Mouse (Mus musculus) heart, adult 8-10 months (tissue): ENCODE measurements around the gene Sec22a. TPM values are rescaled to one million over a fixed set of nuclear protein-coding genes. Genes with fewer than 3 reads are reported as not detected.

Source experiments
- DNase-seq: peaks from one replicate; pipeline ENCODE4 v3.0.0; 2022; ENCODE audit warnings: low spot score
- total RNA-seq, 4 experiments: library from RNA; stranded (reverse); gene quantifications; 2 replicates each; pipeline ENCODE4 v1.2.4; 2022

Gene Sec22a
- total RNA-seq: 10 to 100 TPM; 10.2 to 14.0 (median 10.7) TPM

DNA sequence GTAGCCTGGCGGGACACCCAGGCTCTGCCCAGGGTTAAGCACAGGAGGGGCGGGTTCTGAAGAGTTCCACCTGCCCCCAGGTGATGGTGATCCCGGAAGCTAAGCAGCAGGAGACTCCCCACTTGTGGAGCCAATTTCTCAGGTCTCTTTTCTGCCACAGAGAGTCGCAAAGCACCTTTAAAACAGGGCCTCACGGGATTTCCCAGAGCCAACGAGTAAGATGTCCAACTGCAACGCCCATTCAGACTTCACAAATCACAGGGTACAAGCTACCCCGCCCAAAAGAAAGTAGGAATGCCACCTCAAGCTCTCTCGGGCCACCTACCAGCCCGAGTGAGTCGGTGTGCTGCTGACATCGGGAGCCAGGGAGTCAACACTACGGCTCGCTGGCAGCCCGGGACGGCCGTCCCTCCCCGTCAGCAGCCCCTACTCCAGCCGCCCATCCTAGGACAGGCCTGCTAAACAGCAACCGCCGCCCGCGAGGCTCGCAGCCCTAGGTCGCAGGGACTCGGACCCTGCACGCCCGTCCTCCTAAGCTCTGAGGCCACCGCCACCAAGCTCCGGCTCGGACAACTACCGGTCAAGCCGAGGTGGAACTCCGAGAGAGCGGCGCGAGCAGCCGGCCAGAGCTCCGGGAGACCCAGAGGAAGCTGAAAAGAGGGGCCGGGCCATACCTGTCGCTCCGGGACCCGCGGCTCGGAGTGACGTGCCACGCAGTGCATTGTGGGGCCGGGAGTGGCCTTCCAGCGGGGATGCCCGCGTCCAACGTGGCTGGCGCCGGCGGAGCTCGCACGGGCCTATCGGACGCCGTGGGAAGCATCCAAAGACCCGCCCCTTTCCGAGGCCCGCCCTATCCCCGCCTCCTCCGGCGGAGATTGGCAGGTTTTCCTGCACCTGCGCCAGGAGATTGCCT is at the start of gene Sec22a:
Gene Sec22a, minus strand, starts transcription at position 769 of the 913 bp plus-strand sequence.
- DNase-seq: peak; percentile 91

DNA sequence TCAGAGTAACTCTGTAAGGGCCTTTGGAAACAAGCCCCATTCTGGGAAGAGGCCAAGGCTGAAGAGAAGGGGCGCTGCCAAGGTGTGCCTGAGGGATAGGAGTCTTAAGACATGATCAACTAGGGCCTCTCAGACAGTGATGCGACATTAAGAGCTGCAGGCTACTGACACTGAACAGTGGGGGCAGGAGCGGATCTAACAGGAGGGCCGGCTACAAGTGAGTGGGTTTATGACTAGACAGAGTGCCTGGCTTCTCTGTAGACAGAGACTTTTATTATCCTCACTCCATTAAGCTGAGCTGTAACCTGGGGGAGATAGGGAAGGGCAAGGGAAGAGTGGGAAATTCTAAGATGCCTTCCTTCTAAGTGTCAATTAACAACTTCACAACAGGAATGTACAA is 43.0 kb upstream of the Sec22a start:
- no peak for DNase-seq

DNA sequence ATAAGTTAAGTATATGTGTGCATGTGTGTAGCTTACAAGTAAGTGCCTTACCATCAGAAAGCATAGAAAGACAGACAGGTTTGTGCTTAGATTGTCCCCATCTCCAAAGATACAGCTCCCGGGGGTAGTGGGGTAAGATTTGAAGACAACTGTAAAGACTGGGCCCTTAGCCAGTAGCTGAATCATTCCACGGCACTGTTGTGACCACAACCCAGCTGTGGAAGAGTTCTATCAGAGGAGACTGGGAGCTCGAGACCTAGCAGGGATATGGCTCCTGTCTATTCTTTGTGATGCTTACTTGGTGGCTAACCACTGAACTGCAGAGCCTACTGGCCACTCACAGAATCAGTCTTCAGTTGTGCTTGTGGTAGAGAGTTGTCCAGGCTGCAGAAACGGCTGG is 42.4 kb upstream of the Sec22a start:
- DNase-seq: no peak

DNA sequence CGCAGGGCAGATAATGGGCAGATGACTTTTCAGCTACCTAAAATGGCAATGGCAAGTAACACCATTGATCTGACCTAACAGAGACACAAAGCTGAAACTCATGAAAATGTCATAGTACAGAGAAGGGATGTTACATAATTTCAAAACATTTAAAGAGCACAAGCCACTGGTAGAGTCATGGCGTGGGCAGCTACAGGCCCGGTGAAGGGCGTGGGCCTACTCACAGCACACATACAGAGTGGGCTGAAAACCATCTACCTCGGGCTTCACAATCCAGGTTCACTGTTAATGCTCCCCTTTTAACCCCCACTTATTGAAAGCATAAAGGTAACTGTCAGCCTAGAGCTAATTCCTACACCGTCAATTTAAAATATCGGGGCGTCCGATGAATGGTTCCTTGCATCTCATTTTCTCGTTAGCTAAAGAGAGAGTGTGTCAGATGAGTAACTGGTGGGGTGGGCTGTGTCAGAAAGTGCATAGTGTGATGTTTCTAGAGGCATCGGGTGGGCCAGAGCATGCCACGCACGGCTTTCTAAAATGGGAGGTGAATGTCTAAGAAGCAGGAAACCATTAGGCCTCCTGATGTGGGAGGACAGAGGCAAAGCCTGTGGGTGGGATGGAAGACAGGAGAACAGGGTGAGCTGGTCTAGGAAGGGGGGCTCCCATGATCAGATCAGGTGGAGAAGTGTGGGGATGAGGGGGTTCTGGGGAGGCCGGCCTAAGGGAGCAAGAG is 41.8 kb upstream of the Sec22a start:
- no peak for DNase-seq

DNA sequence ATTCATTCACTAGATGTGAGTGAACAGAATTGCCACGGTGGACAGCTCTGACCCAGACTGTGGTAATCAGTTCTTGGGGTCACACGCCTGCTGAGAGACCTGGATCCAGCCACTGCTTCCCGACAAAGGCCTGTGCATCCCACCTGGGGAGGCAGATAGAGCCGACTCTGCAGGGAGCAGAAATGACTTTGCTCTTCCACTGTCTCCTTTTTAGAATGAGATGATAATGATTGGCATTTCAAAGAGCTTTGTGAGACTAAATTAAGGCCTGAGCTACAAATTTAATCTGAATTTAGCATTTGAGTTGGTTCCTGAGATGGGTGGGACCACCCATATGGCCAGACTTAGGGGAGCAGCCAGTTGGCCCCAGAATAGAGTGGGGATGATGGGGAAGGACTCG is 41.1 kb upstream of the Sec22a start:
- DNase-seq: no peak

DNA sequence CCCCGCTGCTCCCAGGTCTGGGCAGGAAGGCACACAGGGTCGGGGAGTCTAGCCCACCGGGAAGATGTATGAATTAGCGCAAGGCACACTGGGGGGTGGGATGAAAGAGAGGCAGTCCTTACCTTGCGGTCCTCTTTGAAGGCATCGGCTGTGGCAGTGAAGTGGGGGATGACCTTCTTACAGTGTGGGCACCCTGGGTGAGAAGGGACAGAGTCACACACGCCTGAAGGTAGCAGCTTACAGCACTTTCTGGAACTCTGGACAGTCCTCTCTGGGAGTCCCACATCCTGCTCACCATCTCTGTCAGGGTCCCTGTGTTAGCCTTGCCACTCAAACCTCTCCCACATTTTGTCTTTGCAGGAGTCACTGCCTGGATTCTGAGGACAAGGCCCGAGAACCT is 40.2 kb upstream of the Sec22a start:
- no peak for DNase-seq

DNA sequence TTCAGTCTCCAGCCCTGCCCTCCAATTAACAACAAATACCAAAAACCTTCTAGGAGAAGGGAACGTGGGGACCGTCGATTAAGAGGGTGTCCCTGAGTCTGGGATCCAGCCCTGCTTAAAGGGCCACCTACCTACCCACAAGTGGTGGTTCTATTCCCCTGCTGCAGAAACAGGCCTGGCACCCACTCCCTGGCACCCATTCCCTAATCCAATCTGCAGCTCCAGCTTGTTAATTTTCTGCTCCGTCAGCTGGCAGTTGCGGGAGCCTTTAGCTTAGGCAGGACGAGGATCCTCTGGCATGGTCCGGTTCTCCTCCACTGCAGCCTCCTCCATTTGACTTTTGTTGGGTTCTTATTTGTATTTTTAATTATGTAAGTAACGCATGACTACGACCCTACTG is 39.6 kb upstream of the Sec22a start:
- no peak for DNase-seq

DNA sequence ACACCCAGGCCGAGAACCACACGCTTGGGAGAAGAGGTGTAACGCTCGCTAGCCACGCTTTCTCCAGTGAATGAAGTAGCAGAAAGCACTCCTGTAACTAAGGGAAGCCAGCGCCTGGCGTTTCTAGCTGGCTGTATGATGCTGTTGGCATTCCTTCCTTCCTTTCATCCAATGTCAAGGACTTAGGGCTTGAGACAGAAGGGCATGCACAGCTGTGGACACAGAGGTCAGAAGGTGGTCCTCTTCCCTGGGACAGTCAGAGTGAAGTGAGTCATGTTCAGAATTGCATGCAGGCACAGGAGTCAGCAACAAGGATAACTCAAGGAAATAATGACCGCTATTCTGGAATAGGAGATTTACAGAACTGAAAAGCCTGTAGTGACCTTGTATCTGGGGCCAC is 29.1 kb upstream of the Sec22a start:
- no peak for DNase-seq

DNA sequence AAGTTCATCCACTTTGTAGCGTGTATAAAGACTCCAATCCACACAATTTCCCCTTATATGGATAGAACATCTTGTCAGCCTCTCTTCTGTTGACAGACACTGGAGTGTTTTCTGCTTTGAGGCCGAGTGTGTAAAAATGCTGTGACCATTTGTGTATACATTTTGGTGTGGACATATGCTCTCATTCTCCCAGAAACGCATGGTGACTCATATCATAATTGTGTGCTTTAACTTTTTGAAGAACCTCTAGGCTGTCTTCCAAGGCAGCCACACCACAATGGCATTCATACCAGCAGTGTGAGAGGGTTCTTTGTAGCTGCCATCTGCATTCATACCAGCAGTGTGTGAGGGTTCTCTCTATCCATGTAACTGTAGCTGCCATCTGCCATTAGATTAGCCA is 21.9 kb upstream of the Sec22a start:
- no peak for DNase-seq

DNA sequence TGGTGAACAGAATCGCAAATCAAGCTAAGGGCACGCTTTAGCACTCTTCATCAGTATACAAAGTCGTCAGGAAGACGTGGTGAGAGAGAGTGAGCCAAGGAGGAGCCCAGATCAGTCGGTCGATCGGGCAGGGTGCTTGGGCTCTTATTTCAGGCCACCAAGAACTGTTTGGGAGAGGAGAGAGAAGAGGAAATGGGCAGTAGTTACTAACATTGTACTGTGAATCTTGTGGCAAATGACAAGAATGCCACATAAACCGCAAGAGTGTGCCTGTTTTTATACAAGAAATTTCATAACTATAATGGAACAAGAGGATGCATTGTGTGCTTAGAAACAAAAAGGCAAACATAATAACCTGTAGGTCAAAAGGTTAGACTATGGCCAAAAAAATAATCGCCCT is 16.3 kb upstream of the Sec22a start:
- no peak for DNase-seq

DNA sequence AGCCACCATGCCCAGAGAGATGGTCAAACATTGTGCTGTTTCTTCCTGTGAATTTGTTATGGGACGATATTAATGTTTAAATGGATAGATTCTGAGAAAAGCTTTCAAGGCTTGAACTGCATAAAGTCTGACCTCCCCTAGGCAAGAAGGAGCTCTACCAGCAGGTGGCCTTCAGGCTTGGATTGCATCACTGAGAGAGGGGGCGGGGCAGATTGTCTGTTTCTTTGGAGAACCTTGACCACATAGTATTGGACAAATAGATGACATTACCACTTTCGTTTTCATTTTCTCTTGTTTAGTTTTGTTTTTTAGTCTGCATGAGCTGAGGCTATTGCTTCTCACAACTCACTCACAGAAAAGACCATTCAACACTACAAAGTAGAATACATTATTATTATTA is 15.6 kb upstream of the Sec22a start:
- DNase-seq: no peak

DNA sequence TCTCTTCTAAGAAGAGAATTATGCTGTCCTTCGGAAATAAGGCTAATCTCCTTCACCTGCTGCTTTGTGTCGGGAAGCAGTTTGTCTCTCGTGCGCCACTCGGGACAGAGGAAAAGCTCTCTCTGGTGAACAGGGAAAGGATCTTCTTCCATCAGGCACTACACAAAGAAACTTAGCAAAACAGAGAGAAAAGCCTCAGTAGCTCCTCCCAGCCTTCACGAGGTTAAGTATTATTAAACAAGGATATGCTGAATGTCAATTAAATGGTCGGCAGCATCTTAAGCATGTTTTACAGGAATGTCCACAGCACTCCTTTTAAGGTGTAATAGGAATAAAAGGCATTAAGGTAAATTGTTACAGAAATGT is 328 bp upstream of the Sec22a start:
- DNase-seq: no peak

DNA sequence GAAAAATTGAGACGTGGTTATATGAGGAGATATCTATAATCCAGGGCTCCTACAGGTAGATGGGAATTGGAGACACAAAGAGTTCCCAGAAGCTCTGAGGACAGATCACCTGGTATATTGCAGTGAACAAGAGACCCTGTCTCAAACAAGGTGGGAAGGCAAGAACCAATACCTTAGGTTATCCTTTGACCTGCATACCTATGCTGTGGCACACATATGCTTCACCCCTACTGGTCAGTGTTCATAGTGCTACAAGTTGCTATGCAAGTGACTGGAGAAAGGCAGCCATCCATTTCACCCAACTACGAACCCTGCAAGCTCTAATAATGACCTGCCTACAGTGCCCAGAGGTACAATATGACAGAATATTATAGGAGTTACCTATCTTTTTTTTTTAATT is 1.5 kb downstream of the Sec22a start:
- no peak for DNase-seq

DNA sequence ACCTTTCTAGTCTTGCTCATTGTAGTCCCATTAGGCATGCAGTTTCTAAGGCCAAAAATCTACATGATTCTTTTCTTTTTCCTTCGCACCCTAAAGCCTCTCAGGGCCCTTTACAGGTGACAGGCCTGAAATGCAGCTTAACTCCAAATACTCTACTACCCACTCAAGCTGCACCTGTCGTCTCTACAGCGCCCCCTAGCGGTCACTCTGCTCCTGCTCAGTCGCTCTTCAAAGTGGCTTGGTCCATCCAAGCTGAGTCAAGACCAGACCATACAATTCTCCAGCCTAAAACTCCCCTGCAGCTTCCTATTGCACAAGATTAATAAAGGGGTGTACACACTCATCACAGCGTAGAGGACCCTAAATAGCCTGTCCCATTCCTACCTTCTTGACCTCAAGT is 3.1 kb downstream of the Sec22a start:
- DNase-seq: no peak

DNA sequence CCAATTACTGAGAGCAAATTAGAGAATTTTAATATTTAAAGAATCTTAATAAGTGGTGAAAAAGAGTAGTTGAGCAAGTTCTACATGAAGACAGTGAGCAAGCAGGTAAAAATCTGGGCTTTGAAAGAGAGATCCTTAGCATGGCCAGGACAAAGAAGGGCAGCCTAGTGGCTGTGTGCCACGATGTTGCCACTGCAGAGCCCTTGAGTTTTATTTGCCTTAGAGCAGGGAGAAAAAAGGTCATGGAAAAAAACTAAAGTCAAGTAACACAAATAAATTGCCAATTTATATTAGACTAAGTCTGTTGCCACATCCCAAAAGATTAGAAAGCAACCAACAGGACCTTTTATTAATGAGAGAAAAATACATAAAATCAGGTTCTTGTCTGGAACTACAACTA is 6.3 kb downstream of the Sec22a start:
- DNase-seq: no peak

DNA sequence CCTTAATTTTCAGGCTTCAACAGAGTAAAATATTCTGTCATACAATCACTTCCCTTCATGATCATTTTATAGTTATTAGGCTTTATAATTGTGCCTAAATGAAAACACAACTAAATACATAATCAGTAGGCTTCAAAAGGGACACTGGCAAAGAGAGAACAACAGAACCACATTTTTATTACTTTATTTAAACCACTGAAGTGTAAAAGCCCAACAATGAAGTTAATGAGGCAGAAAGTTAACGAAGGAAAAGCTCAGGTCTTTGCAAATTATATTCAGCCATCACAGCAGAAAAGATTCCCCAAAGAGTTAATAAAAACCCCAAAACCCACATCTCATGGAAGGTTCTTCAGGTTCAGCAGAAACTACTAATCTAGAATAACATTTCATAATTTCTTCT is 33.3 kb downstream of the Sec22a start:
- DNase-seq: no peak

DNA sequence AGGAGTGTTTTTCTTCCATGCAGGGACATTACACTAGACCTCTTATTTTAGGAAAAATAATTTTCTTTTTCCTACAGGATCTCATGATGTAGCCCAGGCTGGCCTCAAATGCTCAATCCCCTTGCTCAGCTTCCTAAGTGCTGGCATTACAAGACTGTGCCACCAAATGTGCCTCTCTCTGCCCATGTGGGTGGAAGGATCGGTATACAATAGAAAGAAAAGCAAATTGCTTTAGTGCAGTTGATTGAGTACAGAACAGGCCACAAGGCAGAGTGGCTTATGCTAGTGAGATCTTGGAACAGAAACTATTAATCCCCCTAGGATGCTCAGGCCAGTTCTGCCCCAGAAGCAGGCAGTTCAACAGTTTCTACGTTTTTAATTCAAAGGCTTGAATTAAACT is 43.9 kb downstream of the Sec22a start:
- no peak for DNase-seq

DNA sequence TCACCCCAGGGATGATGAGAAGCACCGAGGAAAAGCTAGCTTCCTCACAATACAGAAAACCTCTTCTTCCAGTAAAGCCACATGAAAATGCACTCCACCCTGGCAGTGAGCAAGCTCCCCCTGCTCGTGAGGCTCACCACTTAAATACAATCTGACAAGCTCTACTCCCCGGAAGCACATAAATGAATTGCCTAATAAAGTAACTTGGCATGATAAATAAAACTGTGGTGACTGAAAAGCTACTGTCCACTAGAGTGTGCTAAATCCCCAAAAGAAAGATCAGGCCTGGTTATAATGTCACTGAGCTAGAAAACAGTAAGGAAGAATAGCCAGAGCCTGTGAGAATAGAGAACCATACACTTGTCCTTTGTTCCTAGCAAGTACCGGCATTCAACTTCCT is 44.4 kb downstream of the Sec22a start:
- DNase-seq: peak; percentile 35

DNA sequence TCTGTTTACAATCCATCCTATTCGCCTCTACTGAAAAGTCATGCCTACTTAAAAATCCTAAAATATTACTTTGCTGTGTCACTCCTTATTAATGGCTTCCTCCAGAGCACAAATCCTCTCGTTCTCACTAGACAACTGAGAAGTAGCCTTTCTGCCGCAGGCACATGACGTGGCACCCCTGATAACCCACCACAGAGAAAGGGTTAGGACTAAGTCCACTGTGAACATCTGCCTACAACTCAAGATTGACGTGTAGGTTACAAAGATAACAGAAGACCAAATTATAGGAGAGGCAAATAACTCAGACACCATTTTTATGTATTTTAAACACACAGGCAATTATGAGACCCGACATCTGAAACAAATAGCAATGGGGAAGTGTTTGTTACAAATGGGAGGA is 45.3 kb downstream of the Sec22a start:
- DNase-seq: no peak

DNA sequence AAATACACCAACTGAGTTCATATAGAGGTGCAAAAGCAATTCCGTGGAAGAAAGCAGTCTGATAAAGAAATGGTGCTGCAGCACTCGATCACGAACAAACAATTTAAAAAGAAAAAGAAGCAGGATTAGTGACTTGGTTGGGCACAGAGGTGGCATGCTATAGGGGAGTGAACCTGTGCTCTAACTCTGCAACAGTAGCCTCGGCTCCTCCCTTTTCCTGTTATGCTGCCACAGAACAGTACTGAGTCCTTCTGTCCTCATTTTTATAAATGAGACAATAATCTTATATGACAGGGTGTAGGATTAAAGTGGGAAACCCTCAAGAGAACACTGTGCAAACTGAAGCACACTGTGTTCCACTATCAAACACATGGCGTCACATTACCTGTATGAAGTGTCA is 46.3 kb downstream of the Sec22a start:
- no peak for DNase-seq

DNA sequence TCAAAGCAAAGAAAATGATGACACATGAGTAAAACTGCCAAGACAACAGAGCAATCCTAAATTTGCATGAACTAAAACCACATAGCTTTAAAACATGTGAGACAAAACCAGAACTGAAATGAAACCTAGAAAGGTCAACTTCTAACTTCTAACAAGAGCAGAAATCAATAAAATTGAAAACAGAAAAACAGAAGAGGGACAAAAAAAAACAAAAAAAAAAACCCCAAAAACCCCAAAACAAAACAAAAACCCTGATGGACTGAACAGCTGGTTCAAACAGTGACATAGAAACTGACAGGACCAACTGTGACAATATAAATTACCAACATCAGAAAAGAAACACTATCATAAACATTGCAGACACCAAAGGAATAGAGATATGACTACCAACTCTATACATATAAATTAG is 46.9 kb downstream of the Sec22a start:
- no peak for DNase-seq

DNA sequence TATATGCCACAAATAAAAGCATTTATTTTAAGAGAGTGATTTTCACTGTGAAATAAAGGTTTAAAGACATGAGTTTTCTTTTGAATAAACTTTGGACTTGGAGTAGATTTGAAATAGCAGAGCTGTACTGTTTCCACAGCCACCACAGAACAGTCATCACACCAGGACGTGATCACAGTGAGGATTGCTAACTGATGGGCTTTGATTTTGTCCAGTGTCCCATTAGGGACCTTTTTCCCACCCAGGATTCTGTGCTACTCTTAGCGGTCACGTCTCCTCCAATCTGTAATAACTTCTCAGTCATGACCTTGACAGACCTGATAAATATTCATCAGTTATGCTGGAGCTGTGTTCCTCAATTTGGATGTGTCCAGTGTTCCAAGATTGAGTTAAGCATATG is 48.2 kb downstream of the Sec22a start:
- no peak for DNase-seq

DNA sequence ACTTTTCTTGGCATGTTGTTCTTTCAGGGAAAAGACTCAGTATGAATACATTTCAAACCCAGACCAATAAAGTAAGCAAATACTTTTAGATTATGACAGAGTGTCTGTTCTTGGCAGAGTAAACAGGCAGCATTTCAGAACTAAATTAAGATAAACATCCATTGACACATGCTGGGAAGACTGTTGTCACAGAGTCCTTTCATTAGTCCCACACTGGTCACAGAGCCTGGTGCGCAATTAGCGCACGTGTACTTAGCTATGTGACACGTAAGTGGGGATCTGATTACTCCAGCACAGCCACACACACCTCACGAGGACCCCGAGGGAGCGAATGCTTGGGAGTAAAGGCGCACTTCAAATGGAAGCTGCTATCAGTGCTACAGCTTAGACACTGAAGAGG is 52.1 kb downstream of the Sec22a start:
- DNase-seq: no peak
